Mouse (Mus musculus): ENCODE measurements around the gene Cycs. TPM values are rescaled to one million over a fixed set of nuclear protein-coding genes. Genes with fewer than 3 reads are reported as not detected.
"Not testable (repeated sequence)": the region's sequence is repeated elsewhere in the genome, so short reads cannot be mapped to it uniquely, and the experiment has no call there.

Cycs gene
- polyA plus RNA-seq, 1 experiment from 2014 or later = 161 TPM

GRCm38 (mm10) chr6:50571661-50572060 lies 5.3 kb upstream of the Cycs start:
- H3K9me3 ChIP-seq = no peaks in the 10 kb centered on the region
- no peak overlapping the region for H3K4me3 ChIP-seq
- no peak overlapping the region for H3K4me2 ChIP-seq
- peaks cover 8% of the 10 kb centered on the region for H3K4me1 ChIP-seq
- H3K27ac ChIP-seq (replicated peaks) = no peak overlapping the region
- ATAC-seq (ENCODE audit: extremely low read depth, insufficient number of reproducible peaks, low FRiP score, low TSS enrichment) = no peak
- H3K27me3 ChIP-seq (replicated peaks) = no peaks in the 10 kb centered on the region
- WGBS = 76% methylated on average over 1 of the region's 1 CpGs
- H3K9ac ChIP-seq = no peak overlapping the region
- no peaks in the 10 kb centered on the region for H3K36me3 ChIP-seq

- H3K9ac ChIP-seq = peak overlapping the region; percentile 94
- peak overlapping the region; percentile 92 for H3K27ac ChIP-seq (replicated peaks)
- H3K4me1 ChIP-seq = peaks cover 13% of the 10 kb centered on the region
- H3K4me3 ChIP-seq = peak overlapping the region; percentile 63
- no peaks in the 10 kb centered on the region for H3K27me3 ChIP-seq (replicated peaks)
- H3K9me3 ChIP-seq = no peaks in the 10 kb centered on the region
- H3K4me2 ChIP-seq = peak overlapping the region; percentile 87
- H3K36me3 ChIP-seq = peaks cover 21% of the 10 kb centered on the region
- WGBS = 21% methylated on average over 6 of the region's 6 CpGs
- no peak; the same call in 1 of the 2 replicates for ATAC-seq (ENCODE audit: extremely low read depth, insufficient number of reproducible peaks, low FRiP score, low TSS enrichment)
These were observed 588 bp upstream of the Cycs start for GRCm38 (mm10) chr6:50566997-50567255.

GRCm38 (mm10) chr6:50563651-50564050 lies 2.7 kb downstream of the Cycs start:
- WGBS = 94% methylated on average over 3 of the region's 3 CpGs
- H3K9me3 ChIP-seq = no peaks in the 10 kb centered on the region
- H3K36me3 ChIP-seq = peaks cover 21% of the 10 kb centered on the region
- H3K4me2 ChIP-seq = no peak overlapping the region
- no peaks in the 10 kb centered on the region for H3K27me3 ChIP-seq (replicated peaks)
- no peak for ATAC-seq (ENCODE audit: extremely low read depth, insufficient number of reproducible peaks, low FRiP score, low TSS enrichment)
- no peak overlapping the region for H3K27ac ChIP-seq (replicated peaks)
- H3K4me1 ChIP-seq = peaks cover 22% of the 10 kb centered on the region
- no peak overlapping the region for H3K9ac ChIP-seq
- H3K4me3 ChIP-seq = no peak overlapping the region

GRCm38 (mm10) chr6:50562421-50562820 lies 3.9 kb downstream of the Cycs start:
- no peaks in the 10 kb centered on the region for H3K9me3 ChIP-seq
- peaks cover 19% of the 10 kb centered on the region for H3K4me1 ChIP-seq
- ATAC-seq (ENCODE audit: extremely low read depth, insufficient number of reproducible peaks, low FRiP score, low TSS enrichment) = no peak
- WGBS = 82% methylated on average over 4 of the region's 4 CpGs
- H3K9ac ChIP-seq = no peak overlapping the region
- no peak overlapping the region for H3K27ac ChIP-seq (replicated peaks)
- H3K36me3 ChIP-seq = peaks cover 21% of the 10 kb centered on the region
- no peaks in the 10 kb centered on the region for H3K27me3 ChIP-seq (replicated peaks)
- no peak overlapping the region for H3K4me3 ChIP-seq
- no peak overlapping the region for H3K4me2 ChIP-seq

GRCm38 (mm10) chr6:50560776-50561175 lies 5.6 kb downstream of the Cycs start:
- H3K4me1 ChIP-seq = peaks cover 13% of the 10 kb centered on the region
- H3K4me2 ChIP-seq = no peak overlapping the region
- WGBS = 92% methylated on average over 1 of the region's 1 CpGs
- H3K27ac ChIP-seq (replicated peaks) = no peak overlapping the region
- no peak for ATAC-seq (ENCODE audit: extremely low read depth, insufficient number of reproducible peaks, low FRiP score, low TSS enrichment)
- H3K9me3 ChIP-seq = no peaks in the 10 kb centered on the region
- H3K4me3 ChIP-seq = no peak overlapping the region
- H3K9ac ChIP-seq = no peak overlapping the region
- peaks cover 21% of the 10 kb centered on the region for H3K36me3 ChIP-seq
- H3K27me3 ChIP-seq (replicated peaks) = no peaks in the 10 kb centered on the region

GRCm38 (mm10) chr6:50558877-50559276 lies 7.5 kb downstream of the Cycs start:
- Histone ChIP-seq H3K36me3 (peaks cover 17% of the 10 kb centered on the region), H3K27me3 (replicated peaks) (no peaks in the 10 kb centered on the region), H3K9me3 (no peaks in the 10 kb centered on the region), H3K9ac (no peak overlapping the region), H3K27ac (replicated peaks) (no peak overlapping the region), H3K4me3 (no peak overlapping the region), H3K4me2 (no peak overlapping the region), H3K4me1 (peaks cover 9% of the 10 kb centered on the region; the same call in 1 of the 2 replicates)
- WGBS = 64% methylated on average over 4 of the region's 4 CpGs
- no peak for ATAC-seq (ENCODE audit: extremely low read depth, insufficient number of reproducible peaks, low FRiP score, low TSS enrichment)

GRCm38 (mm10) chr6:50557566-50557965 lies 8.8 kb downstream of the Cycs start:
- Histone ChIP-seq H3K4me2 (no peak overlapping the region), H3K4me3 (no peak overlapping the region), H3K36me3 (peaks cover 5% of the 10 kb centered on the region), H3K27me3 (replicated peaks) (no peaks in the 10 kb centered on the region), H3K9me3 (no peaks in the 10 kb centered on the region), H3K27ac (replicated peaks) (no peak overlapping the region), H3K4me1 (peaks cover 9% of the 10 kb centered on the region; the same call in 1 of the 2 replicates), H3K9ac (no peak overlapping the region)
- no peak for ATAC-seq (ENCODE audit: extremely low read depth, insufficient number of reproducible peaks, low FRiP score, low TSS enrichment)
- WGBS = 89% methylated on average over 6 of the region's 6 CpGs

- H3K27ac ChIP-seq (replicated peaks); H3K9me3 ChIP-seq; H3K4me3 ChIP-seq; H3K9ac ChIP-seq; H3K36me3 ChIP-seq; H3K27me3 ChIP-seq (replicated peaks); H3K4me1 ChIP-seq; H3K4me2 ChIP-seq; ATAC-seq (ENCODE audit: extremely low read depth, insufficient number of reproducible peaks, low FRiP score, low TSS enrichment): not testable (repeated sequence)
- WGBS = 74% methylated on average over 2 of the region's 2 CpGs
These were observed 12.1 kb downstream of the Cycs start for GRCm38 (mm10) chr6:50554223-50554622.

- no peak for ATAC-seq (ENCODE audit: extremely low read depth, insufficient number of reproducible peaks, low FRiP score, low TSS enrichment)
These were observed 13.3 kb downstream of the Cycs start for GRCm38 (mm10) chr6:50552881-50553518.

GRCm38 (mm10) chr6:50549791-50550190 lies 16.5 kb downstream of the Cycs start:
- Histone ChIP-seq H3K9me3 (no peaks in the 10 kb centered on the region), H3K36me3 (no peaks in the 10 kb centered on the region), H3K4me3 (no peak overlapping the region), H3K27me3 (replicated peaks) (no peaks in the 10 kb centered on the region; the same call in 1 of the 2 replicates), H3K4me1 (peaks cover 4% of the 10 kb centered on the region), H3K9ac (no peak overlapping the region), H3K4me2 (no peak overlapping the region), H3K27ac (replicated peaks) (no peak overlapping the region)
- ATAC-seq (ENCODE audit: extremely low read depth, insufficient number of reproducible peaks, low FRiP score, low TSS enrichment) = no peak
- 72% methylated on average over 7 of the region's 7 CpGs for WGBS

More at GRCm38 (mm10) chr6:50552881-50553518, 13.3 kb downstream of the Cycs start:
- H3K4me1 ChIP-seq = no peaks in the 10 kb centered on the region
- no peaks in the 10 kb centered on the region for H3K9me3 ChIP-seq
- no peaks in the 10 kb centered on the region; the same call in 1 of the 2 replicates for H3K27me3 ChIP-seq (replicated peaks)
- H3K4me2 ChIP-seq = no peak overlapping the region
- H3K9ac ChIP-seq = no peak overlapping the region
- WGBS = 69% methylated on average over 5 of the region's 5 CpGs
- H3K36me3 ChIP-seq = no peaks in the 10 kb centered on the region
- H3K4me3 ChIP-seq = no peak overlapping the region
- no peak overlapping the region for H3K27ac ChIP-seq (replicated peaks)

GRCm38 (mm10) chr6:50549051-50549450 lies 17.3 kb downstream of the Cycs start:
- no peaks in the 10 kb centered on the region for H3K9me3 ChIP-seq
- H3K4me1 ChIP-seq = peaks cover 4% of the 10 kb centered on the region
- H3K4me3 ChIP-seq = no peak overlapping the region
- ATAC-seq (ENCODE audit: extremely low read depth, insufficient number of reproducible peaks, low FRiP score, low TSS enrichment) = no peak
- H3K36me3 ChIP-seq = no peaks in the 10 kb centered on the region
- 67% methylated on average over 5 of the region's 5 CpGs for WGBS
- H3K4me2 ChIP-seq = no peak overlapping the region
- H3K27ac ChIP-seq (replicated peaks) = no peak overlapping the region
- no peak overlapping the region for H3K9ac ChIP-seq
- no peaks in the 10 kb centered on the region; the same call in 1 of the 2 replicates for H3K27me3 ChIP-seq (replicated peaks)

- H3K4me2 ChIP-seq = peak overlapping the region; percentile 49
- 23% methylated on average over 10 of the region's 10 CpGs for WGBS
These were observed 20.8 kb downstream of the Cycs start for GRCm38 (mm10) chr6:50545412-50546043.

More at GRCm38 (mm10) chr6:50545412-50546043, 20.8 kb downstream of the Cycs start:
- Histone ChIP-seq H3K9me3 (no peaks in the 10 kb centered on the region), H3K4me3 (no peak overlapping the region), H3K36me3 (no peaks in the 10 kb centered on the region), H3K27me3 (replicated peaks) (no peaks in the 10 kb centered on the region), H3K9ac (no peak overlapping the region), H3K27ac (replicated peaks) (no peak overlapping the region), H3K4me1 (peaks cover 4% of the 10 kb centered on the region)
- ATAC-seq (ENCODE audit: extremely low read depth, insufficient number of reproducible peaks, low FRiP score, low TSS enrichment) = no peak
